Mouse (Mus musculus): ENCODE results near the gene Slc25a3.

The Slc25a3 gene

GRCm38 (mm10) chr10:91094251-91095104 is 29.4 kb downstream of the Slc25a3 start:
- no peak for DNase-seq (ENCODE audit: low spot score in 2 of 2)

- no peak for DNase-seq (ENCODE audit: low spot score in 2 of 2)
These were observed 31.0 kb downstream of the Slc25a3 start for GRCm38 (mm10) chr10:91092812-91093211.

- DNase-seq (ENCODE audit: low spot score in 2 of 2) = no peak
These were observed 40.4 kb downstream of the Slc25a3 start for GRCm38 (mm10) chr10:91083393-91083927.

- DNase-seq (ENCODE audit: low spot score in 2 of 2) = peak; percentile 98 to 100
These were observed 41.1 kb downstream of the Slc25a3 start, which contains the start of the genes Apaf1 and Ikbip for GRCm38 (mm10) chr10:91082550-91083392. Gene Apaf1 (minus strand): TSS chr10:91082770. Gene Ikbip (plus strand): TSS chr10:91082940.

- DNase-seq (ENCODE audit: low spot score in 2 of 2) = no peak
These were observed 41.8 kb downstream of the Slc25a3 start for GRCm38 (mm10) chr10:91081959-91082507.

- DNase-seq (ENCODE audit: low spot score in 2 of 2) = no peak
These were observed 43.3 kb downstream of the Slc25a3 start for GRCm38 (mm10) chr10:91080540-91080939.

GRCm38 (mm10) chr10:91076667-91077066 is 47.2 kb downstream of the Slc25a3 start:
- no peak for DNase-seq (ENCODE audit: low spot score in 2 of 2)

GRCm38 (mm10) chr10:91073345-91073744 is 50.5 kb downstream of the Slc25a3 start:
- DNase-seq (ENCODE audit: low spot score in 2 of 2) = no peak

- no peak for DNase-seq (ENCODE audit: low spot score in 2 of 2)
These were observed 52.1 kb downstream of the Slc25a3 start for GRCm38 (mm10) chr10:91071768-91072167.

Data from cerebellum, postnatal 4 days (tissue).